Mouse (Mus musculus) olfactory bulb, adult 2 months (tissue): Measurements from ENCODE around the gene Ccdc114. TPM values are rescaled to one million over a fixed set of nuclear protein-coding genes. Genes with fewer than 3 reads are reported as not detected.
"Not testable (repeated sequence)": the region's sequence is repeated elsewhere in the genome, so short reads cannot be mapped to it uniquely, and the experiment has no call there.

Experiments
- H3K27ac ChIP-seq: fragments of 200-500 bp; 2 replicates; pipeline ENCODE4 v1.5.1; 2012; ENCODE audit warnings: low read depth, low read length; ENCODE audit not compliant: insufficient read depth
- H3K4me1 ChIP-seq: fragments of 200-500 bp; 2 replicates; pipeline ENCODE4 v1.6.1; 2012; ENCODE audit warnings: low read length; ENCODE audit not compliant: control insufficient read depth, insufficient read depth
- H3K4me3 ChIP-seq: fragments of 200-500 bp; 2 replicates; pipeline ENCODE4 v1.5.1; 2012; ENCODE audit warnings: mild to moderate bottlenecking, low read depth, low read length, moderate library complexity; ENCODE audit not compliant: insufficient read depth
- CTCF ChIP-seq: fragments of 200-500 bp; IDR thresholded peaks from 2 replicates; pipeline ENCODE4 v1.5.1; 2012; ENCODE audit warnings: low read depth, mild to moderate bottlenecking, low read length, moderate library complexity; ENCODE audit not compliant: insufficient read depth
- POLR2A ChIP-seq: fragments of 200-500 bp; IDR thresholded peaks from 2 replicates; pipeline ENCODE4 v1.6.1; 2012; ENCODE audit warnings: mild to moderate bottlenecking, low read depth, low read length, moderate library complexity; ENCODE audit not compliant: insufficient read depth
- WGBS: fragments of 180-500 bp; shearing (Covaris S2); methylation state at CpG from one replicate; pipeline ENCODE4 v1.1.7; 2018; 5-methylcytosine and 5-hydroxymethylcytosine counted together
- polyA plus RNA-seq: library from polyadenylated mRNA; stranded (reverse); fragments of >200 nt; gene quantifications from 2 replicates; pipeline ENCODE4 v1.2.4, GENCODE M21; 2012; ENCODE audit warnings: low replicate concordance; ENCODE audit not compliant: missing spikeins, insufficient read depth, insufficient read length

Ccdc114 gene
- polyA plus RNA-seq, 1 experiment = not detected

- Histone ChIP-seq H3K4me3 (peak overlapping the region; percentile 15; the same call in 1 of the 2 replicates), H3K27ac (no peak overlapping the region; the same call in 1 of the 2 replicates), H3K4me1 (peaks cover 49% of the 10 kb centered on the region)
- WGBS = 28% methylated on average over 14 of the region's 14 CpGs
- no peak for TF ChIP-seq CTCF
- no peak for TF ChIP-seq POLR2A
Measured at GRCm38 (mm10) chr7:45924429-45924816, 551 bp downstream of the Ccdc114 start.

GRCm38 (mm10) chr7:45928626-45929295, 4.9 kb downstream of the Ccdc114 start:
- Histone ChIP-seq H3K4me3 (peak overlapping the region; percentile 4; the same call in 1 of the 2 replicates), H3K4me1 (peaks cover 12% of the 10 kb centered on the region), H3K27ac (no peak overlapping the region)
- no peak for TF ChIP-seq CTCF
- no peak for TF ChIP-seq POLR2A
- 20% methylated on average over 22 of the region's 23 CpGs for WGBS

- Histone ChIP-seq H3K27ac (no peak overlapping the region), H3K4me1 (peaks cover 6% of the 10 kb centered on the region), H3K4me3 (no peak overlapping the region)
- 88% methylated on average over 1 of the region's 1 CpGs for WGBS
- no peak for TF ChIP-seq POLR2A
- no peak for TF ChIP-seq CTCF
Measured at GRCm38 (mm10) chr7:45929688-45930087, 5.8 kb downstream of the Ccdc114 start.

- WGBS = 79% methylated on average over 12 of the region's 12 CpGs
Measured at GRCm38 (mm10) chr7:45933766-45934165, 9.9 kb downstream of the Ccdc114 start.

GRCm38 (mm10) chr7:45935114-45935513, 11.2 kb downstream of the Ccdc114 start:
- Histone ChIP-seq H3K27ac (no peak overlapping the region), H3K4me3 (no peak overlapping the region), H3K4me1 (no peaks in the 10 kb centered on the region)
- TF ChIP-seq POLR2A (no peak), CTCF (peak; percentile 47)
- WGBS = 11% methylated on average over 7 of the region's 7 CpGs

More at GRCm38 (mm10) chr7:45933766-45934165, 9.9 kb downstream of the Ccdc114 start:
- not testable (repeated sequence) for H3K27ac ChIP-seq, H3K4me1 ChIP-seq, H3K4me3 ChIP-seq

- TF ChIP-seq POLR2A (no peak), CTCF (no peak)
- 57% methylated on average over 2 of the region's 2 CpGs for WGBS
- H3K27ac ChIP-seq = no peak overlapping the region
Measured at GRCm38 (mm10) chr7:45939836-45940235, 16.0 kb downstream of the Ccdc114 start.

GRCm38 (mm10) chr7:45941986-45942385, 18.1 kb downstream of the Ccdc114 start:
- 93% methylated on average over 9 of the region's 9 CpGs for WGBS
- Histone ChIP-seq H3K4me1 (no peaks in the 10 kb centered on the region), H3K4me3 (no peak overlapping the region), H3K27ac (no peak overlapping the region)
- TF ChIP-seq CTCF (no peak), POLR2A (no peak)

More at GRCm38 (mm10) chr7:45939836-45940235, 16.0 kb downstream of the Ccdc114 start:
- no peak overlapping the region for H3K4me3 ChIP-seq
- H3K4me1 ChIP-seq = no peaks in the 10 kb centered on the region

- not testable (repeated sequence) for H3K4me3 ChIP-seq, H3K27ac ChIP-seq, H3K4me1 ChIP-seq
- WGBS = 35% methylated on average over 1 of the region's 1 CpGs
Measured at GRCm38 (mm10) chr7:45943280-45943679, 19.4 kb downstream of the Ccdc114 start.

- no peak for TF ChIP-seq POLR2A
- TF ChIP-seq CTCF = no peak
- Histone ChIP-seq H3K4me3 (no peak overlapping the region), H3K27ac (no peak overlapping the region), H3K4me1 (no peaks in the 10 kb centered on the region)
- 61% methylated on average over 4 of the region's 4 CpGs for WGBS
Measured at GRCm38 (mm10) chr7:45949061-45949460, 25.2 kb downstream of the Ccdc114 start.

GRCm38 (mm10) chr7:45956611-45957010, 32.7 kb downstream of the Ccdc114 start:
- 59% methylated on average over 4 of the region's 4 CpGs for WGBS
- Histone ChIP-seq H3K27ac (no peak overlapping the region), H3K4me1 (no peaks in the 10 kb centered on the region), H3K4me3 (no peak overlapping the region)
- TF ChIP-seq CTCF (no peak), POLR2A (no peak)
